Mouse (Mus musculus): ENCODE data around the gene Shisal1. TPM values are rescaled to one million over a fixed set of nuclear protein-coding genes. Genes with fewer than 3 reads are reported as not detected.

Gene Shisal1
- polyA plus RNA-seq, 2 experiments = 5.8 to 7.7 TPM

DNA sequence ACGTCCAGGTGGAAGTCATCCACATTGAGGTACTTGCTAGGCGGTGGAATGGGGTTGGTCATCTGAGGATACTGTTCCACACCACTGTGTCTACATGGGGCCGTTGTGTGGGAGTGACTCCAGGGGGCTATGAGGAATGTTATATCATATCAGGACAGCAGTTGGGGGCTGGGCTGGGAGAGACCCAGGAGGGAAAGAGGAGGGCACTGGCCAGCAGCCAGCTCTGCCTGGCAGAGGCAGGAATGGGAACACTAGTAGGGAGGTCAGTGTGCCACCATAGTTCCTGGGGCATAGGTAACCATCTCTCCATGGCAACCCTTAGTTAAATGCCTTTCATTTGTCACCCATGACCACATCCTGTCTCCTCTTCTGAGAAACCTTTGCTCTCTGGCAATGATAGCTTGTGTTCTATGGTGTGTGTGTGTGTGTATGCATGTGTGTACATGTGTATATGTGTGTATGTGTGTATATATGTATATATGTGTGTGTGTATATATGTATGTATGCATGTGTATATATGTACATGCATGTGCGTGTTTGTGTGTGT lies 115.8 kb downstream of the Shisal1 start:
- no peaks in the 10 kb centered on the region for H3K36me3 ChIP-seq (ENCODE audit: control insufficient read depth, insufficient read depth, low read length)
- no peak overlapping the region for H3K4me2 ChIP-seq (replicated peaks; ENCODE audit: low read depth, low read length, severe bottlenecking)
- no peak overlapping the region for H3K4me3 ChIP-seq (replicated peaks; ENCODE audit: low read length)
- no peaks in the 10 kb centered on the region for H3K9me3 ChIP-seq (ENCODE audit: control insufficient read depth, low read length)
- no peaks in the 10 kb centered on the region for H3K27me3 ChIP-seq (ENCODE audit: control insufficient read depth, insufficient read depth, low read length)
- no peak for TF ChIP-seq POLR2A (IDR thresholded peaks at IDR 0.05; ENCODE audit: borderline replicate concordance, extremely low read depth, insufficient read depth, insufficient read length)
- WGBS = 86% methylated on average over 4 of the region's 4 CpGs
- no peak for DNase-seq (ENCODE audit: low spot score)
- no peak overlapping the region for H3K9ac ChIP-seq (ENCODE audit: low read depth, low read length, severe bottlenecking)
- no peak for ATAC-seq (ENCODE audit: low FRiP score, low read depth)
- no peak overlapping the region for H3K27ac ChIP-seq (replicated peaks; ENCODE audit: low read depth, low read length)
- H3K4me1 ChIP-seq (ENCODE audit: control insufficient read depth, insufficient read depth, low read length) = no peaks in the 10 kb centered on the region; the same call in 1 of the 2 replicates

DNA sequence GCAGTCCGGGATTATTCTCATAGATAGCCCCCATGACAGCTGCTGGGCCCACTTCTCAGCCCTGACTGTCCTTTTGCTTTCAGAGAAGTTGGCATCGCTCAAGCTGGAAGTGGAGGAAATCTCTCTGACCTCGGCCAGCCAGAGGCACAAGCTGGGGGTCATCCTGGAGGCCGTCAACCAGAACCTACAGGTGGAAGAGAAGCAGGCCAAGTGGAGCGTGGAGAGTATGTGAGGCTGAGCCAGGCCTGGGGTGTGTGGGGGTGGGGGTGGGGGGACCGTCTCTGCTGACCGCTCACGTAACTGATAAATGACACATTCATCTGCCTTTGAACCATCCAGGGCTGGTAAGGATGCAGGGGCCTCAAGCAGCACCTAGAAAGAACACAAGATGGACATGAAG lies 117.0 kb downstream of the Shisal1 start:
- no peak overlapping the region for H3K27ac ChIP-seq (replicated peaks; ENCODE audit: low read depth, low read length)
- TF ChIP-seq POLR2A (IDR thresholded peaks at IDR 0.05; ENCODE audit: borderline replicate concordance, extremely low read depth, insufficient read depth, insufficient read length) = no peak
- no peak overlapping the region for H3K9ac ChIP-seq (ENCODE audit: low read depth, low read length, severe bottlenecking)
- H3K4me3 ChIP-seq (replicated peaks; ENCODE audit: low read length) = no peak overlapping the region
- ATAC-seq (ENCODE audit: low FRiP score, low read depth) (no peak), DNase-seq (ENCODE audit: low spot score) (no peak)
- H3K36me3 ChIP-seq (ENCODE audit: control insufficient read depth, insufficient read depth, low read length) = no peaks in the 10 kb centered on the region
- no peaks in the 10 kb centered on the region for H3K27me3 ChIP-seq (ENCODE audit: control insufficient read depth, insufficient read depth, low read length)
- no peak overlapping the region for H3K4me2 ChIP-seq (replicated peaks; ENCODE audit: low read depth, low read length, severe bottlenecking)
- 89% methylated on average over 8 of the region's 8 CpGs for WGBS
- no peaks in the 10 kb centered on the region for H3K9me3 ChIP-seq (ENCODE audit: control insufficient read depth, low read length)
- peaks cover 4% of the 10 kb centered on the region; the same call in 1 of the 2 replicates for H3K4me1 ChIP-seq (ENCODE audit: control insufficient read depth, insufficient read depth, low read length)

Other genes starting within 250 kb of the Shisal1 start
- gene Parvb, start 215.1 kb downstream of the Shisal1 start, polyA plus RNA-seq (2012; rRNA removed) = 13.5 and 14.0 TPM in 2 replicates
- gene Parvb, start 215.1 kb downstream of the Shisal1 start, polyA plus RNA-seq (2014; fragmentation: Nextera tagmentation; extraction: Ambion mirVana) = 2.4 and 2.6 TPM in 2 replicates
- gene Parvg, start 123.1 kb downstream of the Shisal1 start, polyA plus RNA-seq (2012; rRNA removed) = 3.6 and 3.9 TPM in 2 replicates
- 2.5 and 2.8 TPM in 2 replicates for gene Parvg, start 123.1 kb downstream of the Shisal1 start, polyA plus RNA-seq (2014; fragmentation: Nextera tagmentation; extraction: Ambion mirVana)
- gene Rtl6, start 110.7 kb upstream of the Shisal1 start, polyA plus RNA-seq (2012; rRNA removed) = 16.9 and 20.9 TPM in 2 replicates
- gene Rtl6, start 110.7 kb upstream of the Shisal1 start, polyA plus RNA-seq (2014; fragmentation: Nextera tagmentation; extraction: Ambion mirVana) = 13.4 and 13.9 TPM in 2 replicates
- 41.4 and 52.9 TPM in 2 replicates for gene Prr5, start 222.5 kb upstream of the Shisal1 start, polyA plus RNA-seq (2012; rRNA removed)
- gene Prr5, start 222.5 kb upstream of the Shisal1 start, polyA plus RNA-seq (2014; fragmentation: Nextera tagmentation; extraction: Ambion mirVana) = 29.7 and 29.8 TPM in 2 replicates

Data from limb, embryonic 14.5 days (tissue).